Mouse (Mus musculus): ENCODE results near the gene Grin3a. TPM values are rescaled to one million over a fixed set of nuclear protein-coding genes. Genes with fewer than 3 reads are reported as not detected.

Gene Grin3a
- not detected for polyA plus RNA-seq (2017; shearing (Covaris generic))

DNA sequence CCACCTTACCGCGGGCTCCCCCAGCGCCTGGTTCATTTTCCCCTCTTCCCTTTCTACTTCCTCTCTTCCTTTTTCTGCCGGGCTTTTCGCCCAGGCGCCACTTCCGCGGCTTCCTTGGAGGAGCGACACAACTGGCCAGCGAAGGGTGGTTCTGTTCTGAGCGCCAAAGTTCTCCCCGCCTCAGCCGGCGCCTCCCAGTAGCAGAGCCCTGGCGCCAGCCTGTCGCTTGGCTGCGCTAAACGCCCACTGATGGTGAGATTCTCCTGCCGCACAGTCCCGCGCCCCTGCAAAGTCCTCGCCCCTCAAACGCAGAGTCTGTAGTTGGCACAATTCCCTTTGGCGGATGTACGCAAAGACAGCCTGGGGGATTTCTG is at the start of gene Grin3a:
TSS of gene Grin3a (minus strand) at position 133 of the 374 bp plus-strand sequence.
- ATAC-seq: no peak

- ATAC-seq: no peak
Measured at GRCm38 (mm10) chr4:49891835-49892301, 46.3 kb upstream of the Grin3a start.

DNA sequence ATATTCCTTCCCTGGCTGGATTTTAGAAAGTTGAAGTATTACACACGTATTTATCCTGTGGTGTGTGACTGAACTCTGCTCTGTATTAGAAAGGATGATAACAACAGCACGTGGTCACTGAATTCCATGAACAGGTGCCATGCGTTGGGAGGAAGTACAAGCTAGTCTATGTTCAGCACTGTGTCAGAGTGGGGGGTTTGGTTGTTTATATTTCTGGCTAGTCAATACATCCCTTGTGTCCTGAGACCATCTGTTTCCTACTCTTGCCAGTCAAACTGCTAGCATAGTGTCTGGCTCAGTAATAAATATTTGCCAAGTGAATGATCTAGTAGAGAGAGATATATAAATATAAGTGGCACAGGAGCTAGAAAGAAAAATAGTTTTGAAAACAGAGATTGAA is 31.5 kb upstream of the Grin3a start:
- no peak for ATAC-seq

GRCm38 (mm10) chr4:49860611-49861010 is 15.1 kb upstream of the Grin3a start:
- ATAC-seq: no peak

GRCm38 (mm10) chr4:49844828-49845611 is 524 bp downstream of the Grin3a start:
- no peak for ATAC-seq

- ATAC-seq: no peak
Measured at GRCm38 (mm10) chr4:49844274-49844827, 1.2 kb downstream of the Grin3a start.

GRCm38 (mm10) chr4:49843787-49844186 is 1.8 kb downstream of the Grin3a start:
- ATAC-seq: no peak

DNA sequence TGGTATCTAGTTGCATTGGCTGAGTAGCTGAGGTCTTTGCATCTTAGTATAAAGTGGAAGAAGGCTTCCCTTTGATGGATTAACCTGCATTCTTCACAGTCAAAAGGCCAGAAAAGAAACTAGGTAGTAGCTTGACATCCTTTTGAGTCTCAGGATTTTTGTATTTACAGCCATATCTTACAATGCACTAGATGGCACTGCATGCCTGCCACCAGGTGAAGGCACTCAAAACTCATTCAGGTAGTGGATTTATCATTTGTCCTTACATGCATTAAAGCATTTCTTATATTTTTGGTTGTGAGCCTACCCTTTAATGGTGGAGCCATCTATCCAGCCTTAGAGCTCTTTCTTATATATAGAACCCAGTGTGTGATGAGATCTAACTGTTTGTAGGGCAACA is 13.5 kb downstream of the Grin3a start:
- ATAC-seq: no peak

GRCm38 (mm10) chr4:49813852-49814251 is 31.7 kb downstream of the Grin3a start:
- ATAC-seq: no peak

GRCm38 (mm10) chr4:49806791-49807190 is 38.8 kb downstream of the Grin3a start:
- ATAC-seq: no peak

- no peak for ATAC-seq
Measured at GRCm38 (mm10) chr4:49799338-49799737, 46.2 kb downstream of the Grin3a start.

- ATAC-seq: no peak
Measured at GRCm38 (mm10) chr4:49788971-49789370, 56.6 kb downstream of the Grin3a start.

DNA sequence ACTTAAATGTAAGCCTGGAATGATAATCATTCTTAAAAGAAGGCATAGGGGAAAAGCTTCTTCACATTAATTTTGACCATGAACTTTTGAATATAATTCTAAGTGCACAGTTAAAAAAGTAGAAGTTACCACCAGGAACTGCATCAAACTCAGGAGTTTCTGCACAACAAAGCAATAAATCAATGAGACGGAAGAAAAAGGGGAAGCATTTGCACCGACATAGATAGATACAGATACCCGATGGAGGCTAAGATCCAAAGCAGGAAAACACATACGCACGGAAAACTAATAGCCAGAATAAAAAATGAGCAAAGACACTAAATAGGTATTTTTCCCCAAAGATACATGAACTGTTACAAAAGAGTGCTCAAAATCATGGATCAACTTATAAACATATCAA is 102.7 kb downstream of the Grin3a start:
- no peak for ATAC-seq

DNA sequence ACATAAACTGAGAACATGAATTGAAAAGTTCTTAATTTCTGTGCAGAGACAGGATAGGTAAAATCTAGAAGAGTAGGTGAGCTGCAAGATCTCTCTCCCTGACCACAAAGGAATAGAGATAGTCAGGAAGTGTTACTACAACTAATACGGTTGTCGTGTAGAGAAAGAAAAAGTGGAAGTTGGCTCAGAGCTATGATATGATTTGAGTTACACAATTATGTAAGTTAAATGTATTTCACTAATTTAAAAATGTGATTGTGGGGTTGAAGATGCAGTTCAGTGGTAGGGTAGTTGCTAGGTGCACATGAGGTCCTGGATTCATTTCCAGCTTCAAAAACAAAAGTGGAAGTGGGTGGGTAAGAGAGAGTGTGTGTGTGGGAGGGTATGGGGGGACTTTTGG is 103.6 kb downstream of the Grin3a start:
- no peak for ATAC-seq

DNA sequence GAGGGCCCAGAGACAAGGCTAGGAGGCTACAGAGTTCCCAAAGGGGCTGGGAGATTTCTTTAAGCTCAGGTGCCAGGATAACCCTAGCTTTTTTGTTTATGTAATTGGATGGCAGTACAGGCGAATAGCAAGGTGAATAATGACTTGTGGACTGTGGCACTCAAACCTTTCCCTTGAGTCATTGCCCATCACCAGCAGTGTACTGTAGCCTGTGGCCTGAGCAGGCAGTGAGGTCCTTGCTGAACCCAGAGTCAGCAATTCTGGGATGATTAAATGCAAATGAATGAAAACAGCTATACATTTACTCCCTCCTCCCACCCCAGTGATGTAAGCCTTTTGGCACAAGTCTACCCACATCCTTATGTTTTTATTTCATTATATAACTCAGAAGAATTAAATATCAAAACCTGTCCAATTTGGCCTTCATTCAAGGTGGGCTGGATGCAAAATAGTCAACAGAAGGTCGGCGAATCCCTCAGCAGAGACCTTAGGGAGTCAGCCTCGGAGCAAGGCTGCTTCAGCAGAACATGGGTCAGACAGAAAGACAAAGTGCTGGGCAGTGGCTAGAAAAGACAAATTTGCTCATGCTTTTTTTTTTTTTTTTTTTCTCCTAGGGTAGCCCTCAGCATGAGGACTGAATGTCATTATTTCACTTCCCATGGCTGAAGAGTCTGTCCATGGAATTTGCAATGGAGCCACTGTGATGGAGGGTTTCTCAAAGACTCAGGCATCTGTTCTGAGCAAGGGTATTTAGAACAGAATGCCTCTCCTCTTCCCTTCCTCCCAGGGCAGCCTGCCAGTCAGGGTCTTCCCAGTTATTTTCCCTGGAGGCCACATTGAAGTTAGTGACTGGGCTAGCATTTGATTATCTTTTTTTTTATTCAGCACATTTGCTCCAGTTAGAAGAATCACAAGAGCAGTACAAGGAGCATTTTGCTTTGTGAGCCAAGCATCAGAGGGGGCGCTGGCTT is 104.5 kb downstream of the Grin3a start:
- ATAC-seq: no peak

GRCm38 (mm10) chr4:49739561-49739960 is 106.0 kb downstream of the Grin3a start:
- ATAC-seq: no peak

DNA sequence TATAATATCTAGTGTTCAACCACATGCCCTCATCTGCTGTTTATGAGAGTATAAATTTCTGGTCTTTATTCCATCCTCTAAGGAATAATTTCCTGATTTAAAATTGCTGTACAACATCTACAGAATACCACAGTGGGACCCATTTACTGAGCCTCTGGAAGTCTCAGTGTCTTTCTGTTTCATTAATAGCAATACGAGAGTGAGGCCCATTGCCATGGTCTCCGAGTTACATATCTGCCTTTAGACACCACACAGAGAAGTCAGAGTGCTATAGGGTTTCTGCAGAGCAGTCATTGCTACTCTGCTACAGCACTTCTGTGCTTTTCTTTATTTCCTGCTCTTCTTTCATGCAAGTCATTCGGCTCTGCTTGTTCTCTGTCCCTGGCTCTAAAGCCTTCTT is 116.2 kb downstream of the Grin3a start:
- ATAC-seq: no peak

DNA sequence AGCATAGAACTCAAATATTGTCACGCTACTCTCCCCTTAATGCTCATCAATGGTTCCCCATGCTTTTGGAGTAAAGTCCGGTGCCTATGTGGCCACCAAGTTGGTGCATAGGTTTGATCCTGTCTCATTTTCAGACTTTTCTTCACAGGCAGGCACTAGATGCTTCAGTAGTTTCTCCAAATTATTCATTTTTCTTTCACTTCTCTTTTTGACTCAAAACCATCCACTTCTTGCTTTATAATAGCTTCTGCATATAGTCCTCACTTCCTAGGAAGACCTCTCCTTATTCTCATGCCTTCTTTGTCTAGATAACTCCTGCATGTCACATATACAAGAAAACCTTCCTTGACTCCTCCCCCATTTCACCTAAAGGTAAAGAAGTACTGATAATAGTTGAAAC is 121.6 kb downstream of the Grin3a start:
- no peak for ATAC-seq

DNA sequence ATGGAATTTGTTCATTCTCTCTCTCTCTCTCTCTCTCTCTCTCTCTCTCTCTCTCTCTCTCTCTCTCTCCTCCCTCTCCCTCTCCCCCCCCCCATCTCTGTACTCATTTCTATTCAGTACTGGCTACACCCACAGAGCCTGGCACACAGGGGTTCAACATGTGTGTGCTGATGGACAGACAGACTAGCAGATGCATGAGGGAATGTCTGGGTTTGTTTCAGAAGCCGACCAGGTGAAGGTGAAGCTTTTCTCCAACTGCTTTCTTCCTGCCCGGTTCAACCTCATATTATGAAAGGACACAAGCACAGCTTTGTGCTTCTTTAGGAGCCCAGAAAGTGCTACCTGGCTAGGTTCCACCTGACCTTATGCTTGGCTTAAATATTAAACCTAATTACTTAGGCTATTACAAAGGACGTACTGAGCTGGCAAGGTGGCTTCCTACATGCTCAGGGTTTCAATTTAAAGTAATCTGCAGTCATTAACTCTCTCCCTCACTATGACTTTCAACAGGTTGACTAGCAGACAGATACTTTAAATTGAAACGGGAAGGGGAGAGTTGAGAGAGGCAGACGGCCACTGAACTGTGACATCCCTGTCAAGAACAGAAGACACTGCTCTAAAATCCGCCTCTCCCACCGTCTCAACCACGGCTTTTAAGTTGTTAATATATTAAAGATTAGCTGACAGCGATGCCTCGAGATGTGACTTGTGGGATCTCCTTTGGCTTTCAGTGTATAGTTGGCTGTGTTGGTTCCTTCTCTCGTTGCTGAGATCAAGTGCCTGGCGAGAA is 153.9 kb downstream of the Grin3a start:
- ATAC-seq: no peak

- no peak for ATAC-seq
Measured at GRCm38 (mm10) chr4:49688594-49689288, 156.8 kb downstream of the Grin3a start.

DNA sequence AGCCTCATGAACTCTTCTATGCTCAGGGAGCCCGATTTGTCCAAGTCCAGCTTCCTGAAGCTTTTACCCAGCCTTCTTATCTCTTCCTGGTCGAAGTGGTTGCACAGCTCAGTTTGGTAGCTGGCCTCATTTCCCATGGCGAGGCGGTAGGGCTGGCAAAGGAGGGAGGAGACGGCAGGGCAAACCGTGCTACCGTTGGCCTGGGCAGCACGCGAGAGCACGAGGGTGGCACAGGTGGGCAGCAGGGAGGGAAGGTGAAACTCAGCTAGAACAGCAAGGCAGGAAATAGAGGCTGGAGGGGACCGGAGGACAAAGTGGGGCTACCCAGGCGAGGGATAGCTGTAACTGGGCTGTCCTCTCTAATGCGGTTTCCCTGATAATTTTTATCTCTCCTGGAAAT is 163.7 kb downstream of the Grin3a start, which contains the start of gene Ppp3r2:
TSS of gene Ppp3r2 (minus strand) at position 213 of the 400 bp plus-strand sequence.
- ATAC-seq: no peak
